Mouse (Mus musculus): Measurements from ENCODE around the gene Dhx37.
"Not testable (repeated sequence)": the region's sequence is repeated elsewhere in the genome, so short reads cannot be mapped to it uniquely, and the experiment has no call there.

The Dhx37 gene

DNA sequence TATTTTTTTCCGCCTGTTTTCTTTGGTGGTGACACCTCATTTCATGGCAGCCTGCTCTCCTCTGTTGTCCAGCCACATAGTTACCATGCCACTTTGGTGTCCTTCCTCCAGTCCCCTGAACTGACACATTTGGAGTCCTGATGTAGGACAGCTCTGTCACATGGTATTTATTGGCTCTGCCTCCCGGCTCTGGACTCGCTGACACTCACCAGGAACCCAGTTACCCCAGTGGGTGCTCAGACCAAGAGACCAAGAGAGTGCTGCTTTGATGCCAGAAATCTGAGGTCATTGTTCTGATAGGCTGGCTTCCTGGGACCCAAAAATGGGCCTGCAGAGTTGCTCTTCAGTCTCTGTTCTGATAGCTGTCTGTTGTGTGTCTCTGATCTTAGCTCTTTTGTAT, 14.1 kb upstream of the Dhx37 start:
- no peak for DNase-seq

DNA sequence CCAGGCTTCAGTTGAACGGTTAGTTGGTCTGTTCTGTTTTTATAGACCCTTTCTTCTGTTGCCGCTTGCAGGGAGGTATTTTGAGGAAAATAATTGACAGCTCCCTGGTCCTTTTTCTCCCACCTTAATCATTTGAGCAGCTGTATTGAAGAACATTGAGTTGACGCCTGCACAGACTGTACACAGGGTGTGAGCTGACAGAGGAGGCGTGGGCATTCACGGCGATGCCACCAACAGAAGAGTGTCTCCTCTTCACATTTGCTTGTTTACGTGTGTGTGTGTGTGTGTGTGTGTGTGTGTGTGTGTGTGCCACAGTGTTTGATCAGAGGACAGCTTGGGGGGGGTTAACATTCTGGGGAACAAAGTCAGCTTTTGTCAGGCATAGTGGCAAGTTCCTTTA, 12.4 kb upstream of the Dhx37 start:
- DNase-seq = no peak

DNA sequence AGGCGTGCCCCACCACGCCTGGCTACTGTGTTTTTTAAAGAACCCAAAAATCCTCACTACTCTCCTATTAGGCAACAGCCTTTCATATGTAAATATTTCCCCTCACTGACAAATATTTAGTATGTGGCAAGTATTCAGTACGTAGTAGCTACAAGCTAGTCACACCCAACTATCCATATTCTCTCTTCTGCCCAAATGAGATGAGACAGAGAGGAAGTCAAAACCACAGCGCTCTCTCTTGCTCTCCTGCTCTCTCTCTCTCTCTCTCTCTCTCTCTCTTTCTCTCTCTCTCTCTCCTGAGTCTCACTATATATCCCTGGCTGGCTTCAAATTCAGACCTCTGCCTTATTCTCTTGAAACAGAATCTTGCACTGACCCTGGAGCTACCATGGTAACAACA, 10.6 kb upstream of the Dhx37 start:
- no peak for DNase-seq

DNA sequence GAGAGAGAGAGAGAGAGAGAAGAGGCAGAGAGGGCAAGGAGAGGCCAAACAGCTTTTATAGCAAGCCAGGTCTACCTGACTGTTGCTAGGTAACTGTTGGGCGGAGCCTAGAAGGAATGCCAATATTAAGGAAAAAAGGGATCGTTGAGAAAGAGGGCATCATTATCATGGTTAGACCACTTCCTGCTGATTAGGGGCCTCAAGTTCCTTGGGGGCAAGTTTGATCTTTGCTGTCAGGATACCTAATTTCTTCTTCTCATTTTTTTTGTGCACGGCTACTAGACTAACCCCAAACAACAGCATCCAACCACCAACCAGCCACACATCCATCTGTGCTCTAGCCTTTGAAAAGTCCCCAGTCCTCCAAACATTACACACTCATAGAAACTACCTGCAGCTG, 10.0 kb upstream of the Dhx37 start:
- DNase-seq = no peak

DNA sequence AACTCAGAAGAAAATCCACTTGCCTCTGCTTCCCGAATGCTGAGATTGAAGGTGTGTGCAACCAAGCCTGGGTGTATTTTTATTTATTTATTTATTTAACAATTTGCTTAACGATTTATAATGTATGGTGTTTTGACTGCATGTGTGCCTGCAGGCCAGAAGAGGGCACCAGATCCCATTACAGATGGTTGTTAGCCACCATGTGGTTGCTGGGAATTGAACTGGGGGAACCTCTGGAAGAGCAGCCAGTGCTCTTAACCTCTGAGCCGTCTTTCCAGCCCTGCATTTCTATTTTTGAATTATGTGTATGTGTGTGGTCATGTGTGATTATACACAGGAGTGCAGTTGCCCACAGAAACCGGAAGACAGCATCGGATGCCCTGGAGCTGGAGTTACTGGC, 9.4 kb upstream of the Dhx37 start:
- DNase-seq = no peak

DNA sequence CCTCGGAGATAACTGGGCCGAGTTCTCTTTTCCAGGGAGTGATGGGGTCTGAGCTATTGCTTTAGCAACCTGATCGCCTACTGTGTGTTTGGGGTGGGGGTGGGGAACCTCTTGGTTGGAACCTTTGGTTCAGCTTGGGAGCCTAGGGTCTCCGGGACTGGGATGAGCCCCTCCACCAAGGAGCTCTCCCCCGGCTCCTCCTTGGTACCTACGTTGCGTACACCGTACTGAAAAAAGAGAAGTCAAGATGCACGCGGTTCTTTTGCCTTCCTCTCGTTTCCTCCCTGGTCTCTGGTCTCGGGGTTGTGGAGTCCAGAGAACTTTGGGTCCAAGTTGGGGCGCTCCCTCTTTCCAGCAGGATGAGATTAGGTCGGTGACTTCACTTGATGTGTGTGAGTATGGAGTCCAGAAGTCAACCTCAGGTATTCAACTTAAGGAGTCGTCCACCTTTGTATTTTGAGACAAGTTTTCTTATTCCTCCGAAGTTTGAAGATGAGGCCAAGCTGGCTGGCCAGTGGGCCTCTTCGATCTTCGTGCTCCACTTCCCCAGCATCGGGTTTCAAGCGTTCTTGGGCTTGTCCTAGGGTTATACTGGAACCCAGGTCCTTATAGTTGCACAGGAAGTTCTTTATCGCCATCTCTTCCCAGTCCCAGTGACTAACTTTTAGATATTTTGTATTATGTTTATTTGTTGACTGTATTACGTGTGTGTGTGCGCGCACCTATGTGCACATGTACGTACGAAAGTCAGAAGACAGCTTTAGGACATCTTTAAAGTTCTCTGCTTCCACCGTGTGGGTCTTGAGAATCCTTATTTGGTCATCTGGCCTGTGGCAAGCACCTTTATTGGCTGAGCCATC, 8.4 kb upstream of the Dhx37 start:
- no peak for DNase-seq

DNA sequence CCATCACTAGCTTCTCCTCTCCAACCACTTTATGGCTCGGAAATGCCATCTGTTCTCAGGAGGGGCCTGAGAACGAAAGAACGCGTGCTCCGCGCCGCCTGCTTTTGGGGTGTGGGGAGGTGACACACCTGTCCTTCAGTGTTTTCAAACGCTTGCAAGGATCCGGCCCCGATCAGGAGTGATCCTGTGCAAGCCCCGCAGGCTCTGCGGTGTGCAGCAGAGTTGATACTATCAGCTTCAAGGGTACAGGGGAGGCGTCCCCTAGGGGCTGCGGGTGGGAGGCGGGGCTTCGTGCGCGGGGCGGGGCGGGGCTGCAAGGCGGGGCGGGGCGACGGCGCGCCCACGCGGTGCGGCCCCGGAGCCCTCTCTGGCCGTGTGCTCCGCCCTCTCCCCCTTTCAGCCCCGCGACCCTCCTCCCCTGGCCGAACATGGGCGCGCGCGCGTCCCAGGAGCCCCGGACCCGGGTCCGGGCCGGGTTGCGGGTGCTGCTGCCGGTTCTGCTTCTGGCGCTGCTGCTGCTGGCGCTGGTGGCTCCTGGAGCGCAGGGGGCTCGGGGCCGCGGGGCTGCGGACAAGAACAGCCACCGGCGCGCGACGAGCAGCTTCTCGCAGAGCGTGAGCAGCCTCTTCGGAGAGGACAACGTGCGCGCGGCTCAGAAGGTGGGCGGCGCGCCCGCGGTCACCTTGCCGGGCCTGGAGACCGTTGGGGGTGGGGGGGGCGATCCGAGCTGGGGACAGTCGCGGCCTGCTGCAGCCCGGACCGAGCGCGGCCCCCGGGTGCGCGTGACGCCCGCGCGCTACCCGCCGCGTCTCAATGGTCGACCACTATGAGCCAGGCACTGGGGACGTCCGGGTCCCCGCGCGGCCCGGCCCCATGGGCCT, 7.6 kb upstream of the Dhx37 start, which contains the start of gene Bri3bp:
TSS of gene Bri3bp (plus strand) at position 335 of the 881 bp plus-strand sequence.
- peak; percentile 89 for DNase-seq

DNA sequence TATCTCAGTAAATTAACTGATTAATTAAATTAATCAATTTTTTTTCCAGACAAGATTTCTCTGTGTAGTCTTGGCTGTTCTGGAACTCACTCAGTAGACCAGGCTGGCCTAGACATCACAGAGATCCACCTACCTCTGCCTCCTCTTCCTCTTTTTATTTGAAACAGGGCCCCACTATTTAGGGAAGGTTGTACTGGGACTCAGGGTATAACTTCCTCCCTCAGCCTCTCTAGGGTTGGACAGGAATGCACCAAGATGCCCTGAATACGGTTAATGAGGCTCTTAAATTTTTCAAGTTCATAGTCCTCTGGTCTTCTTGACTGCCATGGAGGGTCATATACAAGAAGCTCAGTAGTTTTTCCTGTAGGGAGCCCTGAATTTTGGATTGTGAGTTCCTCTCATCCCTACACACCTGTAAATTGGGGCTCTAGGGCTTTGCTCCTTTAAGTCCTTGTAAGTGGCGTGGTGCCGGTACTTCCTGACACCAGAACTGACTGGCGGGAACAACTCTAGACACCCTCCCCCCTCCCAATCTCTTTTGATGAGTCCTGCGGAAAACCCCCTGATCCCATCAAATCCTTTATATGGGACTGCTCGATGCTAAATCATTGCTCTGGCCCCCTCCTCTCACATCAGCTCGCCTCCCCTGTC, 6.8 kb upstream of the Dhx37 start:
- DNase-seq = no peak

DNA sequence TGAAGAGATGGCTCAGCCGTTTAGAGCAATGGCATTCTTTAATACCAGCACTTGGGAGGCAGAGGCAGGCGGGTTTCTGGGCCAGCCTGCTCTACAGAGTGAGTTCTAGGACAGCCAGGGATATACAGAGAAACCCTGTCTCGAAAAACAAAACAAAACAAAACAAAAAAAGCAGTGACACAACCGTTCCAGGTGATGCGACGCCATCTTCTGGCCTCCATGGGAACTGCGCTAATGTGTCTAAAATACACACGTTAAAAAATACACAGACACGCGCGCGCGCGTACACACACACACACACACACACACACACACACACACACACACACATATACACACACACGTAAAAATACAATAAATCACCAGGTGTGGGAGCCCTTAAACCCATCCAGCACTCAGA, 426 bp upstream of the Dhx37 start:
- not testable (repeated sequence) for DNase-seq

DNA sequence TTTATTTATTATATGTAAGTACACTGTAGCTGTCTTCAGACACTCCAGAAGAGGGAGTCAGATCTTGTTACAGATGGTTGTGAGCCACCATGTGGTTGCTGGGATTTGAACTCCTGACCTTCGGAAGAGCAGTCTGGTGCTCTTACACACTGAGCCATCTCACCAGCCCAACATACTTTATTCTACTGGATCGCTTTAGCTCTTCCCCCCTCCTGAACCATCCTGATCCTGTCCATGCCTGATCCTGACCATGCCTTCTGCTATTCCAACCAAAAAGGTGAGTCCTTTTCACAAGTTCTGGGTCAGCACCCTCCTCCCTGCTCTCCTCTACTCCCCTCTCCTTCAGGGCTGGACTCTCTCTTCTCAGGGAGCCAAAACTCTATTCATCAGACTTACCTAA, 1.6 kb downstream of the Dhx37 start:
- not testable (repeated sequence) for DNase-seq

DNA sequence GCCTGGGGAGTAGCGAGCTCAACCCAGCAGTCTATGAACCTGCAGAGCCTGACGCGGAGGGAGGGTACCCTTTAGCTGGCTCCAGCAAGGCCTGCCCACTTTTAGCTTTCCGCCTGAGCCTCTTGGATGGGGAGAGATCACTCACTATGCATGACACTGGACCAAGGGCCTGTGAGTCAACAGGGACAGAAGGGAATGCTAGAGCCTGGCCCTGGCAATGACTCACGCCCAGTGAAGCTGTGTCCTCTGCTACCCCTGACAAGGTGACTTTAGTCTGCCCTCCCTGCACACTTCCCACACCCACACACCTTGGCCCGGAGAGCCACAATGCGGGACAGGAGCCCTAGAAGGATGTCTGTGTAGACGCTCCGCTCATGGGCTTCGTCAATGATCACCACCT, 7.6 kb downstream of the Dhx37 start:
- DNase-seq = no peak

DNA sequence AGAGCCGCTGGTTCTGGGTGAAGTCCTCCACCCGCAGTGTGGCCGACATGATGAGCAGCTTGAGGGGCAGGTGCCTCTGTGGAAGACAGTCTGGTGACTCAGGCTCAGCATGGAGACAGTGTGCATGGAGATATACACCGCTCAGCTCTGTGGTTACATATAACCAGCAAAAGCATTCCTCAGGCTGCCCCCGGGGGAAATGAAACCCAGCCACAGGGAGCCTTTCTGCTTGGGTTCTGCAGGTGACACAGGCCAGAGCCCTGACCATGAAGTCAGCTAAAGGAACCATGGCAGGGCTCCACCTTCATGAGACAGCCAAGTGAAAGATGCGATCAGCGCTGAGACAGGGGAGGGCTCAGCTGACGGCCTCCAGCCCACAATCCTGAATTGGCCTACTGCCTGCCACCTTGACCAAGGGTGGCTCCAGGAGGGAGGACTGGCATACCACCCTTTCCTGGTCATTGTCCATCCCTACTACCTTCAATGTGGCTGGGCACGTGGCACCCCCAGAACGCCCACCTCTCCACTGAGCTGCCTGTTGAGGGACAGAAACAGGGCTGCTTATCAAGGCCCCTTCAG, 8.1 kb downstream of the Dhx37 start:
- no peak for DNase-seq

DNA sequence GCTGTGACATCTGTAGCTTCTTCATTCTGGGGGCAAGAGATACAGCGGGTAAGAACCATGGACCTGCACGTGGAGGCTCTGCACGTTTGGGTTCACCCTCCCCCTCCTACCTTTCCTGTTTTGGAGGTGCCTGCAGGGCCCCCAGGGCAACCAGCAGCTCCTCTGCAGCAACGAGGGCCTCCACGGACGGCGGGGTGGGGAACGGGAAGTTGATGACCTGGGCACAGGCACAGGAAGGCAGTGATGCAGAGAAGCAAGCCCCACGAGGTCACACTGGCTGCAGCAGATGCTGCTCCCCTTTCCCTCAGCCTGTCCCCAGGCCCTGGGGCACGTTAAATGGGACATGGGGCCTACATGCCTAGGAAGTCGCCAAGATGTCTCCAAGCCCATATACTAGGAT, 14.8 kb downstream of the Dhx37 start:
- no peak for DNase-seq

DNA sequence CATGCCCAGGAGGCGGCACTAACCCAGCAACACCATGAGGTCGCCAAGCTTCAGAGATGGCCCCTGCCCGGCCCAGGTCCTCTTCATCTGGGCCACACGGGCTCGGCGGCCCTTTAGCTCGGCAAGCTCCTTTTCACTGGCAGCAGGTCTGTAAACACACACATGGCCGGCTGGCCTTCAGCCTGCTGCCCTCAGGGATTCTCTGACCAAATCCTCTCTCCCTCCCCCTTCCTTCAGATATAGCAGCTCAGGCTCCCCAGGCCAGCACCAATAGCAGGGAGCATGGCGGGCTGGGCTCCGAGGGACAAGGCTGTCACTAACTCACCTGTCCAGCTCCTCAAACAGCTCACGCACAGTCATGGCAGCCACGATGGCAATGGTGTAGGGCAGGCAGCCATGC, 15.3 kb downstream of the Dhx37 start:
- no peak for DNase-seq

DNA sequence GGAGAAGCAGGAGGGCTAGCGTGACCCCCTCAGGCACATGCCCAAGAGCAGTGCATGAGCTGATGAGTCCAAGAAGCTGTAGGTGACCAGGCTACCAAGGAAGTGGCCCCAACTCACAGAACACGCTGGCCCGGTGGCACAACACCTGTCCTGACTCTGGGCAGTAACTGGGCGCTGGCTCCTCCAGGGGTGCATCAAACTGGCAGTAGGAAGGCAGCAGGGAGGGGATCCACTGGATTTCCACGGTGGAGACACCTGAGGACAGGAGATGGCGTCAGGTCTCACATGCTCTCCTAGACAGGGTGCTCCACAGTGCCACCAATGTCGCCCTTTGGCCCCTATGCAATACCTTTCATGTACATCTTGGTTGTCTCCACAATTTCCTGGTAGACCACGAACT, 17.7 kb downstream of the Dhx37 start:
- no peak for DNase-seq

DNA sequence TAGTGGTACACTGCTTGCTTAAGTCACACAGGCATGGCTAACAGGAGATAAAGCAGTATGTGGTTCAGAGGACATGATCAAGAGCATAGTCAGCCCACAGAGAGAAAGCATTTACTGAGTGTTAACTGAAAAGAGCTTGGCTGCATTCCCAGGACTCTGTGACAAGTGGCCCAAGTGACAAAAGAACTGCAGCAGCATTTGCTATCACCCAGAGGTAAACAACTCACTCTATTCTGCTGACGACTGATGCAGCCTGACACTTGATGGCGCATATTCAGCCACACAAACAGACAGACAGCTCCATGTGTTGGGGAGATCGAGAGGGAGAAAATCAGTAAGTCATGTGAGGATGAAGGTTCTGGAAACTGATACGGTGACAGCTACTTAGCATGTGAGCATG, 20.2 kb downstream of the Dhx37 start:
- DNase-seq = no peak

DNA sequence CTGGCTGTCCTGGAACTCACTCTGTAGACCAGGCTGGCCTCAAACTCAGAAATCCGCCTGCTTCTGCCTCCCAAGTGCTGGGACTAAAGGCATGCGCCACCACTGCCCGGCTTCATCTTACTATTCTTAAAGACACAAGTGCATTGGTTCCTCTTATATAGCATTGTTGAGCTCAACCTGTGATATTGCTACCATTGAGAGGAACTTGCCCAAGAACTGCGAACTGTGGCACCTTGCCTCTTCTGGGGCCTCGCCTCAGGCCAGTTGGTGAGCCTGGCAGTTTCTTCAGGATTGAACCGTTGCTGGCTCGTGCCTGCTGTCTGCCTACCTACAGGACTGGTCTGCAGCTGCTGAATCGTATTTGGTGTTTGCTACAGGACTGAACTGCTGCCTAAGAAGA, 21.4 kb downstream of the Dhx37 start:
- not testable (repeated sequence) for DNase-seq

DNA sequence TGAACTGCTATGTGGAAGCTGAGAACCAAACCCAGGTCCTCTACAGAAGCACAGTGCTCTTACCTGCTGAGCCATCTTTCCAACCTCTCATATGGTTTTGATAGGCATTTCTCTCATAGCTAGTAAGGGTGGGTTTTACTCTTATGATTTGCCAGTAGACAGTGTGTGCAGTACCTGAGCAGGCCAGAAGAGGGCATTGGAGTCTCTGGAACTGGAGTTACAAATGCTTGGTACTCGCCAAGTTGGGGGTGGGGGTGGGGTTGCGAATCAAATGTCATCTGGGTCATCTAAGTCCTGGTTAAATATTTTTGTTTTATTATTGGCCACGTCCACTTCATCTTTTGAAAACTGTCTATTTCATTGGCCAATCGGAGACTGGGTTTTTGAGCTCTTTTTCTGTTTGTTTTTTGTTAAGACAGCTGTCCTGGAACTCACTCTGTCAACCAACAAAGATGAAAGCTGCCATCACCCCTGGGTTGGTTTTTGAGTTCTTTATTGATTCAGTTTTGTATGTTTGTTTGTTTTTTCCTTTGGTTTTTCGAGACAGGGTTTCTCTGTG, 21.9 kb downstream of the Dhx37 start:
- DNase-seq = peak; percentile 79

DNA sequence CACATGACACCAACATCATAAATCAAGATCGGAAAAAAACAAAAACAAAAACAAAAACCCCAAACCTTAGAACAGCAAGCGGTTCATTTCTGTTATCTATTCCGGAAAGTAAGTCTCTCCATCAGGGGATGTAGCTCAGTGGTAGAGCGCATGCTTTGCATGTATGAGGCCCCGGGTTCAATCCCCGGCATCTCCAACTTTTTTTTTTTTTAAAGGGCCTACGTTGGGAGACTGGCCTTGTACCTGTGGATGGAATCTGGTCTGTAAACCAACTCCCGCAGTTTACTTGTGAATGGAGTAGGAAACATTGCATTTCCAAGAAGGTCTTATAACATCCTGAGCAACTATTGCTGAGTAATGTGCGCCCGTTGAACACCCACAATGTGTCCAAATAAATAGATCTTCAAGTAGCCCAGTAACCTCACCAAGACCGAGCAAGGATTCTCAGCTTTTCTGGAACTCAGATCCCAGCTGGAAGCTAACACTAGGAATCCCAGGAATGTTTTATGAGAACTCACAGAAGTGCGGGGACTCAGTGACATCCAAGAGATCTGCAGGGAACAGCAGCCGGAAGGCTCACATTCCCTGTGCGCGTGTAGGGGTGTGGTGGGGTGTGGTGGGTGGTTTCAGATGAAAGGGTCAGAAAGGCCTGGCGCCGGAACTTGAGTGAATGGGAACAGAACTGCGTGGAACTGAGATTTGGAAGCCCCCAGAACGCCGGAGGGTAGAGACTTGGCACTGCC, 24.4 kb downstream of the Dhx37 start:
- DNase-seq = peak; percentile 78

DNA sequence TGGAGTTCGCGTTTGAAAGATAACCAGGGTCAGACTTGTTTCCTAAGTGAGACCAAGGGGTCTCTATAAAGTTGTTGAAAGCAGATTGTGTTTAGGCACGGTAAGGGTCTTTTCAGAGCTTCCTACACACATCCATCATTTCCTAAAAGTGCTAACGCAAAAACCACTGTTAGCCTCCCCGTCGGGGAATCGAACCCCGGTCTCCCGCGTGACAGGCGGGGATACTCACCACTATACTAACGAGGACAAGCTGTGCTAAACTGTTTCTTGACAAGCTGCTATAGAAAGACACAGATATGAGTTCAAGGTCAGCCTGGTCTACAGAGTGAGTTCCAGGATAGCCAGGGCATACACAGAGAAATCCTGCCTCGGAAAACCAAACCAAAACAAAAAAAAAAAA, 25.1 kb downstream of the Dhx37 start:
- DNase-seq = peak; percentile 92

DNA sequence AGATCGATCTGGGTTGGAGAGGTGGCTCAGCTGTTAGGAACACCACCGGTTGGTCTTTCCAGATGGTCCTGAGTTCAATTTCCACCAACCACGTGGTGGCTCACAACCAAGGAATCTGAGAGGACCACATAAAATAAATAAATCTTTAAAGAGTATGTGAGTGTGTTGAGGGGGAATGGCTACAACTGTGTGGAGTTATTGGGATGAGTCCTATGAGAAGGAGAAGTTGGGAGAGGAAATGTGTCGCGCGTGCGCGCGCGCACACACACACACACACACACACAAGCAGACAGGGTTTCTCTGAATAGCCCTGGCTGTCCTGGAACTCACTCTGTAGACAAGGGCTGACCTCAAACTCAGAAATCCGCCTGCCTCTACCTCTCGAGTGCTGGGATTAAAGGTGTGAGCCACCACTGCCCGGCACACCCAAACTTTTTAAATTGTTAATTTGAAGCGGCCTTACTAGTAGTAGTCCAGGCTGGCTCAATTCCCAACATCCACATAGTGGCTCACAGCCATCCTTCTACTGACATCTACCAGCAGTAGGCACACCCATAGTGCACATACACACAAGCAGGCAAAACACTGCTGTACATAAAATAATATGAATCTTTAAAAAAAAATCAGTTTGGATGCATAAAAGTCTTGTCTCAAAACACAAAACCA, 25.9 kb downstream of the Dhx37 start:
- no peak for DNase-seq

Measured in retina, postnatal 1 day (tissue).